Mouse (Mus musculus) heart, embryonic 14.5 days (tissue): Measurements from ENCODE around the gene Pigf. TPM values are rescaled to one million over a fixed set of nuclear protein-coding genes. Genes with fewer than 3 reads are reported as not detected.

Experiments used
- ATAC-seq: fragments of 200-750 bp; cut with Nextera tagmentation; 2 replicates; pipeline ENCODE4 v1.8.0; 2017; ENCODE audit warnings: low read depth, moderate TSS enrichment; ENCODE audit not compliant: insufficient number of reproducible peaks, insufficient read depth, low FRiP score
- H3K27ac ChIP-seq, 2 experiments: fragments of 200-500 bp in 1 of 2; fragments of 300-500 bp in 1 of 2; sonication (generic) in 1 of 2; replicated peaks in 1 of 2; 2 replicates each; pipeline ENCODE4 v1.5.1; 2012 to 2014; ENCODE audit warnings: low read depth in 2 of 2, low read length in 2 of 2, control low read depth in 1 of 2, mild to moderate bottlenecking in 1 of 2, mixed read lengths in 1 of 2; ENCODE audit not compliant: control insufficient read depth in 1 of 2, insufficient read depth in 1 of 2
- H3K27me3 ChIP-seq: fragments of 300-500 bp; sonication (generic); 2 replicates; pipeline ENCODE4 v1.6.1; 2014; ENCODE audit warnings: mild to moderate bottlenecking, low read length, control low read depth; ENCODE audit not compliant: control insufficient read depth, insufficient read depth
- H3K36me3 ChIP-seq: fragments of 300-500 bp; sonication (generic); 2 replicates; pipeline ENCODE4 v1.6.1; 2014; ENCODE audit warnings: mild to moderate bottlenecking, control low read depth, low read length, mixed read lengths; ENCODE audit not compliant: control insufficient read depth, insufficient read depth
- H3K4me1 ChIP-seq, 2 experiments: fragments of 200-500 bp in 1 of 2; fragments of 300-500 bp in 1 of 2; sonication (generic) in 1 of 2; 2 replicates each; pipeline ENCODE4 v1.6.1; 2012 to 2014; ENCODE audit warnings: low read length in 2 of 2, control low read depth in 1 of 2, mixed read lengths in 1 of 2; ENCODE audit not compliant: control insufficient read depth in 2 of 2, insufficient read depth in 2 of 2
- H3K4me2 ChIP-seq: fragments of 300-500 bp; sonication (generic); 2 replicates; pipeline ENCODE4 v1.6.1; 2014; ENCODE audit warnings: mild to moderate bottlenecking, low read length
- H3K4me3 ChIP-seq, 2 experiments: fragments of 200-500 bp in 1 of 2; fragments of 300-500 bp in 1 of 2; sonication (generic) in 1 of 2; 2 replicates each; pipeline ENCODE4 v1.5.1; 2012 to 2014; ENCODE audit warnings: low read length in 2 of 2, mild to moderate bottlenecking in 2 of 2, control low read depth in 1 of 2, low read depth in 1 of 2, moderate library complexity in 1 of 2; ENCODE audit not compliant: control insufficient read depth in 1 of 2, insufficient read depth in 1 of 2
- H3K9ac ChIP-seq: fragments of 300-500 bp; sonication (generic); 2 replicates; pipeline ENCODE4 v1.6.1; 2014; ENCODE audit warnings: mild to moderate bottlenecking, low read length
- H3K9me3 ChIP-seq: fragments of 300-500 bp; sonication (generic); 2 replicates; pipeline ENCODE4 v1.6.1; 2016; ENCODE audit warnings: low read length, control low read depth; ENCODE audit not compliant: control insufficient read depth
- WGBS: fragments of 180-500 bp; shearing (Covaris S2); extraction: QIAGEN DNeasy Blood & Tissue Kit; methylation state at CpG from one replicate; pipeline ENCODE4 v1.1.7; 2014; 5-methylcytosine and 5-hydroxymethylcytosine counted together
- polyA plus RNA-seq: library from polyadenylated mRNA; unstranded; fragments of >200 nt; fragmentation: Nextera tagmentation; extraction: Ambion mirVana; gene quantifications from 2 replicates; pipeline ENCODE4 v1.2.1, GENCODE M21; 2014

Pigf gene
- polyA plus RNA-seq, 1 experiment from 2014 or later = 12.5 TPM

GRCm38 (mm10) chr17:86976387-86976786 is 48.8 kb downstream of the Pigf start:
- WGBS = 65% methylated on average over 10 of the region's 10 CpGs

DNA sequence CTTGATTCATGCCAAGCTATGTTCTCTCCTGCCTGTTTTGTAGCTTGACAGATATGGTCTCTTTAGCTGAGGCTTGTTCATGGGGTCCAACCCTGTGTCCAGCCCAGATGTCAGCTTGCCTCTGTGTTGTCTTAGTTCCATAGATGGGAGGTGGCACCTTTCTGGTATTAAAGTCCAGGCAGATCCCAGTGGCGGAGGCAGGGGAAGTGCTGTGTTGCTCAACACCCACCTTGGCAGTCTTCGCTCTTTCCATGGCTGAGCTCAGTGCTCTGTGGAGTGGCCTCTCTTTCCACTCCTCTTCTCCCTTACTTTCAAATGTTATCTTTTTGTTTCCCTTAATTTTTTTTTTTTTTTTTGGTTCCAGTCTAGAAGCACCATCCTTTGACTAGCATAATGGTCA is 52.1 kb downstream of the Pigf start:
- peaks cover 77% of the 10 kb centered on the region for H3K36me3 ChIP-seq
- WGBS = 83% methylated on average over 2 of the region's 2 CpGs

More at GRCm38 (mm10) chr17:86976387-86976786, 48.8 kb downstream of the Pigf start:
- peaks cover 81% of the 10 kb centered on the region for H3K36me3 ChIP-seq
- no peaks in the 10 kb centered on the region for H3K27me3 ChIP-seq
- ATAC-seq = no peak
- H3K27ac ChIP-seq = no peak overlapping the region
- H3K4me2 ChIP-seq = no peak overlapping the region
- H3K9ac ChIP-seq = no peak overlapping the region
- H3K4me3 ChIP-seq = no peak overlapping the region
- H3K9me3 ChIP-seq = no peaks in the 10 kb centered on the region
- no peaks in the 10 kb centered on the region for H3K4me1 ChIP-seq

DNA sequence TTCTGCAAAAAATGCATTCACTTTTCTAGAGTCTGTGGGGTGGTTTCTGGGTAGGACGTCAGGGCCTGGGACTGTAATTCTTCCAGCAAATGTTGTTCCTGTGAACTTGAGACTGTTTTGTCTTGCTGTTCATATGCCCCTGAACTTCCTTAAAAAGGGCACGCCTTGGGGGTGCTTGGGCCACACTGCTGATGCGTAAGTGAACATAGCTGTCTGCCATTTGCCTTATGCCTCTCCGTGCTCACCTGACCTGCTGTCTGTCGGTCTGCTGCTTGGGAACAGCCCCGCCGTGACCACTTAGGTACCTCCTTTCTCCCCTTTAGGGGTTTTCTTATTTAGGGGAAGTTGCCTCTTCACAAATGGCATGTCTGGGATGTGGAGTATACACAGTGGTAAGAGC is 53.3 kb downstream of the Pigf start:
- WGBS = 88% methylated on average over 7 of the region's 7 CpGs
- Histone ChIP-seq H3K4me2 (no peak overlapping the region), H3K9me3 (no peaks in the 10 kb centered on the region), H3K4me1 (peaks cover 23 to 32% of the 10 kb centered on the region in 2 experiments), H3K9ac (no peak overlapping the region), H3K36me3 (peaks cover 75% of the 10 kb centered on the region), H3K27ac (no peak overlapping the region), H3K4me3 (no peak overlapping the region), H3K27me3 (no peaks in the 10 kb centered on the region)
- ATAC-seq = no peak

More for the DNA sequence above, 52.1 kb downstream of the Pigf start:
- H3K27ac ChIP-seq = no peak overlapping the region
- H3K9ac ChIP-seq = no peak overlapping the region
- H3K9me3 ChIP-seq = no peaks in the 10 kb centered on the region
- no peaks in the 10 kb centered on the region for H3K27me3 ChIP-seq
- no peak overlapping the region for H3K4me2 ChIP-seq
- peaks cover 11 to 20% of the 10 kb centered on the region in 2 experiments for H3K4me1 ChIP-seq
- ATAC-seq = no peak
- H3K4me3 ChIP-seq = no peak overlapping the region

DNA sequence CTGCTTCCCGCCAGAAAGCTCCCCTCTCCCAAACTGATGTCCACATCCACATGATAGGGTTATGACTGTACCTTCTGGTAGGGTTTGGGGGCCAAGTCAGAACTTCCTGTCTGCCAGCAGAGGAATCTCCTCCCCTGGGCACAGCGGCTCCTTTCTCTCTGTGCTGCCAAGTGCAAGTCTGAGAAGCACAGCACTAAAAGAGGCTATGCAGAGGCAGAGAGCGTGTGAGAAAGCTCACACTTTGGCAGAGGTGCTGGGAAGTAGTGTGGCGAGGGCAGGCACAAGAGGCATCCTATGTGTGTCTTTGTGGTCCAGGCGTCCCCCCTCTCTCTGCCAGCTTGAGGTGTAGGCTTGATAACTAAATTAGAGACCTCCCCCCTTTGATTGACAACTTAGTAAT is 54.2 kb downstream of the Pigf start:
- Histone ChIP-seq H3K9me3 (no peaks in the 10 kb centered on the region), H3K27ac (no peak overlapping the region), H3K4me2 (no peak overlapping the region), H3K27me3 (no peaks in the 10 kb centered on the region), H3K36me3 (peaks cover 77% of the 10 kb centered on the region), H3K4me1 (peaks cover 23 to 38% of the 10 kb centered on the region in 2 experiments), H3K9ac (no peak overlapping the region), H3K4me3 (no peak overlapping the region)
- WGBS = 79% methylated on average over 5 of the region's 5 CpGs
- ATAC-seq = no peak

DNA sequence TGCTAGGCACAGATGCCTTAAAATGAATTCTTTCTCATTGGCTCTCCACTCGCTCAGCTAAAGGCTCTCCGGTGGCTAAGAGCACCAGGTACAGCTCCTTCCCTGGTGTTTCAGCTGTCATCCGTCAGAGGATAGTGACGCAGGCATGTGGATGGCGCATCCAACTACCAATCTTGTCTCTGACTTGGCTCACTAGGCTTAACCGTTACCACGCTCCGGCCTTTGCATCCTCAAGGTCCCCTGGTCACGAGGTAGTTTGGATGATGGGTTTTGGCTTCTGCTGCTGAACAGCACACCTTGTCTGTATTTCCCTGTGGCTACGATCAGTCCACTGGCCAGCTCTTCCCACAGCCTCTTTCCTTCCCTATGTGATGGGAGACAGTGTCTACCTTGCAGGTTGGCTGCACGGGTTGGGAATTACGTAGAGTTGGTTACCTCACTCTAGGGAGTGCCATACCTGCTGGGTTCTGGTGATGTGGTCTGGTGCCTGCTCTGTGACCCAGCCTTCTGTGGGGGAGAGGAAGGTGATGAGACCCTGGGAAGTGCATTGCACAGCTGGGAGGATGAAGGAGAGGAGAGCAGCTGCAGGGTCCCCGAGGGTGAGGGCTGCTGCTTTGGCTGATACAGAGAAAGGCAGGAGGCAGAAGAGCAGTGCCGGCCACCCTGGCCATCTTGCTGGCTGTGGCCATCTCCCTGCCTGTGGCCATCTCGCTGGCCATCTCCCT is 55.0 kb downstream of the Pigf start:
- Histone ChIP-seq H3K27ac (no peak overlapping the region), H3K27me3 (no peaks in the 10 kb centered on the region), H3K9me3 (no peaks in the 10 kb centered on the region), H3K4me1 (peaks cover 26 to 45% of the 10 kb centered on the region in 2 experiments), H3K36me3 (peaks cover 75% of the 10 kb centered on the region), H3K4me2 (no peak overlapping the region), H3K9ac (no peak overlapping the region), H3K4me3 (no peak overlapping the region)
- no peak for ATAC-seq
- 92% methylated on average over 15 of the region's 15 CpGs for WGBS

DNA sequence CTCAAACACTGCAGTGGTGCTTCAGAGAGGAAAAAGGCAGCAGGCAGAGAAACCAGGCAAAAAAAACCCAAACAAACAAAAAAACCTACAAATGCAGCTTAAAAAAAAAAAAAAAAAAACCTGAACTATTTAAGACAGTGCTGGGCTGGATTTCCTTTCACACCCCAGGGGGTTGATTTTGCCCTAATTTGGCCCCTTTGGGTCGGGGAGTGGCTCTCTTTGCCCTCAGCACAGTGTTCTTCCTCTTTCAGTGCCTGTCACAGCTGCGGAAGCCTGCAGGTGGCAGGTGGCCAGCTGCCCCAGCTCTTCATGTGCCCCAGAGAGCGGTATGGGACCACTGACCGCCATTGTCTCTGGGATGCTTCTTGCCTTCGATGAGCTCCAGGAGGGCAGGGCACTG is 55.6 kb downstream of the Pigf start:
- Histone ChIP-seq H3K27ac (peak overlapping the region in 1 of 2 experiments; percentile 96; a peak in 1 of 4 replicates), H3K36me3 (peaks cover 69% of the 10 kb centered on the region), H3K27me3 (no peaks in the 10 kb centered on the region), H3K4me1 (peaks cover 31 to 50% of the 10 kb centered on the region in 2 experiments), H3K4me3 (no peak overlapping the region), H3K9me3 (no peaks in the 10 kb centered on the region), H3K9ac (no peak overlapping the region), H3K4me2 (no peak overlapping the region)
- no peak for ATAC-seq
- WGBS = 73% methylated on average over 5 of the region's 5 CpGs

- peaks cover 31 to 50% of the 10 kb centered on the region in 2 experiments for H3K4me1 ChIP-seq
- peak overlapping the region; percentile 0 to 10; a peak in 1 of 4 replicates for H3K4me3 ChIP-seq
- 60% methylated on average over 5 of the region's 5 CpGs for WGBS
- no peaks in the 10 kb centered on the region for H3K9me3 ChIP-seq
- peak overlapping the region; percentile 34 for H3K9ac ChIP-seq
- ATAC-seq = no peak; the same call in 1 of the 2 replicates
- no peaks in the 10 kb centered on the region for H3K27me3 ChIP-seq
- H3K27ac ChIP-seq = peak overlapping the region; percentile 92 to 96
- H3K4me2 ChIP-seq = peak overlapping the region; percentile 55
- H3K36me3 ChIP-seq = peaks cover 59% of the 10 kb centered on the region
Measured at GRCm38 (mm10) chr17:86968581-86968980, 56.6 kb downstream of the Pigf start.
